Mouse (Mus musculus) fibroblast of lung, adult 2 months (primary cell): ENCODE data around the gene Uhrf1bp1.

ENCODE experiments used
- DNase-seq: peaks from one replicate; pipeline ENCODE4 v3.0.0-alpha.2; 2011; ENCODE audit warnings: low read depth

Uhrf1bp1 gene

DNA sequence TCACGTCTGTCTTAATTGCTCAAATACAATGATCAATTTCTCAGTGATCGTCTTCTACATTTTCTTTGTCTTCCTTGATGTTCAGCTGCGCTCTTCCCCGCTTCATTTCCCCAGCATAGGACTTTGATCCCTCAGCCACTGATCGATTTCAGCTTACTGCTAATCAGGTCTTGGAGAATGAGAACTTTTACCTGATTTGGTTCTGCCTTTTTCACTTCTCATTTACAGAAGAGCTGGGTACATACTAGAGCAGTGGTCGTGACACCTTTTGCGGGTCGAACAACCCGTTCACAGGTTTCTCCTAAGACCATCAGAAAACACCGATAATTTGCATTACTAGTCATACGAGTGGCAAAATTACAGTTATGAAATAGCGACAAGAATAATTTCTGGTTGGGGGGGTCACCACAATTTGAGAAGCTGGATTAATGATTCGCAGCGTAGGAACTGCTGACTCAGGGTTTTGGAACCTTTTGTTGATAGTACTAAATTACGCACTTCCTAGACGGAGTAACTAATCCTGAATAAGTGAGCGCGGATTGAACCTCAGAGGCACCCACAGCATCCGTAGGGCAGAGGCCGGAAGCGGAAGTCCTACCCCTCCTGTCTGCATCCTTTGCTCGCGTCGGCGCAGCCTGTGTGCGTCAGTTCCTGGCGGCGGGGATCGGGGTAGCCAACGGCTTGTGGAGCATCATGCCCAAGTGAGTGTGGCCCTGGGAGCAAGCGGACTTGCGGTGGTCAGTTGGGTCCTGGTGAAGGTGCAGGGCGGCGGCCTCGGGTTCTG, 16.6 kb upstream of the Uhrf1bp1 start:
- DNase-seq: peak; percentile 95

DNA sequence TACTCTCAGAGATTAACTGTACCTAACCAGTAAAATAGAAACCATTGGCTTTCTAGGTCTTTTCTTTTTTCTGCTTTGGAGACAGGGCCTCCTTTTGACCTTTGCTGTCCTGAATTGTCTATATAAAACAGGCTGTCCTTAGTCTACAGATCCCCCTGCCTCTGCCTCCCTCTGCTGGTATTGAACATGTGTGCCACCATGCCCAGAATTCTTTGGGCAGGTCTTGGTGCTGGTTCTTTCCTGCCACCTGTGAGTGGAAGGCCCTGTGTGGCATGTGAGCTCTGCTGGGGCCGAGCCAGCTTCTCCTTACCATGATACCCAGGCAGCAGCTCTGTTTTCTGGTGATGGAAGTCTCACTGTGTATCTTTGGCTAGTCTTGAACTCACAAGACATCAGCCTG, 7.9 kb upstream of the Uhrf1bp1 start:
- no peak for DNase-seq

DNA sequence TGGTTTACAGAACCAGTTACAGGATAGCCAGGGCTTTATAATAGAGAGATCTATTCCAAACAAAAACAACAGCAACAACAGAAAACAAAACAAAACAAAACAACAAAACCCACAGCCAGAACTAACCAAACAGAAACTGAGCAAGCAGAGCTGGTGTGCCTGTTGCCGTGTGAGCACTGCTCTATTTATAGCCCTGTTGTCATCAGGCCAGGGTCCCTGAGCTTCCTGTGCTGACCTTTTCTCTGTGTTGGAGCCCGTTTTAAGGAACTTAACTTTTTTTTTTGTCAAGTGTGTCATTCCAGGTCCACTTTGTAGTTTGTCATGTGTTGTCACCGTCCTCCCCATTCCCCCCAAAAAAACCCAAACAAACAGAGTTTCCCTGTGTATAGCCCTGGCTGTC, 5.2 kb upstream of the Uhrf1bp1 start:
- DNase-seq: no peak

DNA sequence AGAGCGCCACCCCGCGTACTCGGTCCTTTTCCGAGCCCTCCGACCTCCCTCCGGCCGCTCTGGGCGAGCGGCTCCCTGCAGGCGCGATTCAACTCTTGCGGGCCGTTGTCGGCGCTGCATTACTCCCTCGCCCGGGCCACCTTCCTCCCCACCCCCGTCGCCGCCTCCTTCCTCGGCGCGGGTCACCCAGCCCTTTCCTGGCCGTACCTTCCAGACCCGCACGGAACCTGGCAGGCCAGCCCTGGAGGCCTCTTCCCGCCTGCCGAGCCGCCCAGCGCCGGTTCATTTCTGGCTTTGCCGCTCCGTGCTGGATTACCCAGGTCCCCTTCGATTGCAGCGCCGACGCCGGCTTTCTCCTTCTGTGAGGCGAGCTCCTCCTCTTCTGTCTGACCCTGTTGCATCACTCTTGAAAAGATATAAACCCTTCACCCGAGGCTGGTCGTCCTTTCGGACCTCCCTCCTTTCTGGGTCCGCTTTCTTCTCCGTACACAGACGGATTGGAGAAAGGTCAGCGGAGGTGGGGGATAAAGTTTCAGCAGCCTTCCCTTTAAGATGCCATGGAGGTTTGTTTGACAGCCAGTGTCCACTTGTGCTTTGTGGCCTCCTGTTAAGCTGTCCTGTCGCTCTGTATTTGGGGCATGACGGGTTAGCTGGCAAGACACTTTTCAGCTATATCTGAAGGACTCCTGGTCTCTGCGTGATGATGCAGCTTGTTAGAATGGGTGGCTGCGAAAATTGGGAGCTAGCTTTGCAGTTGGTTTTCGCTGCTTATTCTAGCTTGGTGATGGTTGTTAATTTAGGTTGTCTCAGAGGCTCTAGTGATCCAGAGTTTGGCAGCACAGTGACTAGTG, 782 bp downstream of the Uhrf1bp1 start:
- DNase-seq: no peak

DNA sequence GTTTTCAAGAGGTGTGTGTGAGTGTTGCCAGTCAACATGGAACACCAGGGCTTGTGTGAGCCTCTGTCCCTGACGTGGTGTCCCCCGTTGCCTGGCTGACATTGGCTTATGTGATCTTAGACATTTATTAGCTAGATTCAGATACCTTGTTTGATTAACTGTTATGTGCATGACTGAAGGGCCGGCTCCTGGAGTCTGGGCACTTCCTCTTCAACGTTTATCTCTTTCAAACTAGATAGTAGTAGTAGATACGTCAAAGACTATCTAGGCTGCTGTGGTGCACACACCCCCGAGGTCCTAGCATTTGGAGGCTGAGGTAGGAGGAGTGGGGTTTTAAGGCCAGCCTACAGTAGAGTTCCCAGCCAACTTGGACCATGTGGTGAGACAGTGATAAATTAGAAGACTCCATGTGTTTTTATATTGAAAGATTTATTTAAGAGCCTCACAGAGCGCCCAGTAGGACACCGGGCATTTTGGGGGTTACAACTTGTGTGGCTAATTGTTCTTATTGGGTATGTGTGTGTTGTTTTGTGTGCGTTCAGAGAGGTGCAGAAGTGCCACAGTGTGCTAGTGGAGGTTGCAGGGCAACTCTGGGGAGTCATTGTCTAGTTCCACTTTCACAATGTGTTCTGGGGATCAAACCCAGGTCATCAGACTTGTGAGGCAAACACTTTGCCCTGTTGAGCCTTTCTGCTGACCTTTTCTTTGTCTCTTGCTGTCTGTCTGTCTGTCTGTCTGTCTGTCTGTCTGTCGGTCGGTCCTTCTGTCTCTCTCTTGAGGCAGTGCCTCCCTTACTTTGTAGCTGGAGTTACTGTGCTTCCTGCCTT, 1.6 kb downstream of the Uhrf1bp1 start:
- DNase-seq: no peak

DNA sequence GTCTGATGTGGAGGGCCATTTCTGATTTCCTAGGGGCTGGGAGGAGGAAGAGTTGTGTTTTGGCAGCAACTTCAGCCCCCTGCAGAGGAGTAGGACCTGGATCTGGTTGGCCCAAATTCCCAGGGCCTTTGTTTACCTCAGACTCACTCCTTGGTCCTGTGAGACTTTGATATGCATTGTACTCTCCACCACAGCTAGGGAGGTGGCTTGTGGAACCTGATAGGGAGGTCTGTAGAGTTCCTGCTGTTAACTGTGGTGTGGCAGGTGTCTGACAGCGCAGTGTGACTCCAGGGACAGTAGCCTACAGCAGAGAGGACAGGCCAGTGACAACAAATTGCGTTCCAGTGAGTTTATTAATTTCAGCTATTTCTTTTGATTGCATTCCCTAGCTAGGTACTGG, 2.9 kb downstream of the Uhrf1bp1 start:
- no peak for DNase-seq

DNA sequence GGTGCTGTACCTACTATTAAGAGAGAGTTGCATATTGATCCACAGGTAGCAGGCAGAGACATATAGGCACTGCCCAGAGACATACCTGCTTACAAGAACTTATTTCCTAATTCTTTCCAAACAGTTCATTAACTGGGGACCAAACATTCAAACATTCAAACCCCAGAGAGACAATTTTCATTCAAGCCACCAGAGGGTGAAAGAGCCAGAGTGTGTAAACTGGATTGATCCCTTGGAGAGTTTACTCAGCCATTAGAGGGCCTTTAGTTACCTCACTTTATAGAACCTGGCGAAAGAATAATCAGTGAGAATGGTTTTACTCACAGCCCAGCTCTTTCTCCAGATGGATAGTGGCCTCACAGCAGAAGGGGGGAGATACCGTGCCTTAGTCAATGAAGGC, 9.2 kb downstream of the Uhrf1bp1 start:
- no peak for DNase-seq

DNA sequence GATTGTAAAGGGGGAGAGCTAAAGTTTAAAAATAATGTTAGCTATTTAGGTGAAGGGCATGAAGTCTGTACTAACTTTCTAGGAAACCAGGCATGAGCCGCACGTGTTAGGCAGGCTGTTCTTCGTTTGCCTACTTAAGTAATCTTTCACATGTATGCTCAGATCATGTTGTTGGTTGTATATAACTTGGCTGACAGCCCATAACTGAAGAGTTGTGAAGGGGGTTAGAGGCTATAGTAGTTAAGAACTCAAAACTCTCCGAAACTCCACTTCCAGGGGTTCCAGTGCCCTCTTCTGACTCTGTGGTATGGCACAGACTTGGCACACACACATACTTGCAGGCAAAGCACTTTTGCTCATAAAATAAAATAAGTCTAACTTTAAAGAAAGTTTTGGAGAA, 10.5 kb downstream of the Uhrf1bp1 start:
- no peak for DNase-seq

DNA sequence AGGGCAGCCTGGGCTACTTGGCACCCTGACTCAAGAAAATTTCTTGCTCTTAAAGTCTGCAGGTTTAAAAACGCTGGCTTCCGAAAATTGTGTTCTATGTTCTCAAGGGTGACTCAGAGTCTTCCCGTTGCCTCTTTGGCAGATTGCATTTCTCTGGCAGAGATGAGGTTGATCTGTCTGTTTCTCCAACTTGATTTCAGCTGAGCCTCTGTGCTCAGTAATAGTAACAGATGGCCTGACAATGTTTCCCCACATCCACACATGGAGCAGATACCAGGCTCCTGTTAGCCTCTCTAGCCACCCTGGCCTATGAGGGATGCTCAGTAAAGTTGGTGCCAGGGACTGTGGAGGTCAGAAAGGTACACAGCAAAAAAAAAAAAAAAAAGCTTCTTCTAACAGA, 15.6 kb downstream of the Uhrf1bp1 start:
- DNase-seq: no peak

DNA sequence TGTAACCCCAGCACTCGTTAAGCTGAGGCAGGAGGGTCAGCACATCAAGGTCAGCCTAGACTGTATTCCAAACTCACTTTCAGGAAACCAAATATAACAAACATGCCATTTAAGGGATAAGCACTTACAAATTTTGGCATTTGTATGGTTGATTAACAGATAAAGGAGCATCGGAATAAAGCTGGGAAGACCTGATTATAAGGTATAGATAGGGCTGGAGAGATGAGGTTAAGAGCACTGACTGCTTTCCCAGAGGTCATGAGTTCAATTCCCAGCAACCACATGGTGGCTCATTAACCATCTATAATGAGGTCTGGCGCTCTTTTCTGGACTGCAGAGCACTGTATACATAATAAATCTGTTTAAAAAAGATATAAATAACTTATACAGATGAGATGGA, 17.3 kb downstream of the Uhrf1bp1 start:
- no peak for DNase-seq

DNA sequence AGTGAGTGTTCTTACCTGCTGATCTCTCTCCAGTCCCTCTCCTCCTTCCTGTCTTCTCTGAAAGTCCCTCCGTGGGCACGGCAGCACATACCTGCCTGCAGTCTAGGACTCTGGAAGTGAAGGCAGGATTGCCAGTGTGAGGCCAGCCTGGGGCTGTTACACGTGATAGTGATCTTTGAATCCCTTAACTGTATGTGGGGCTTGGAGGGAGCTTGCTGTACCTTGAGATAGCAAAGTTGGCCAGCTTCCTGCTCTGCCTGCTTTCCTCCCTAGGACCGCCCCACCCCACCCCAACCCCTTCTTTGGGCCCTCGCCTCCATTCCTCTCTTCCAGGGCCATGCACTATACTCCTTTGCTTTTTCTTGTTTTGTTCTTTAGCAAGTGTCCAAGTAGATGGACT, 18.3 kb downstream of the Uhrf1bp1 start:
- DNase-seq: no peak

DNA sequence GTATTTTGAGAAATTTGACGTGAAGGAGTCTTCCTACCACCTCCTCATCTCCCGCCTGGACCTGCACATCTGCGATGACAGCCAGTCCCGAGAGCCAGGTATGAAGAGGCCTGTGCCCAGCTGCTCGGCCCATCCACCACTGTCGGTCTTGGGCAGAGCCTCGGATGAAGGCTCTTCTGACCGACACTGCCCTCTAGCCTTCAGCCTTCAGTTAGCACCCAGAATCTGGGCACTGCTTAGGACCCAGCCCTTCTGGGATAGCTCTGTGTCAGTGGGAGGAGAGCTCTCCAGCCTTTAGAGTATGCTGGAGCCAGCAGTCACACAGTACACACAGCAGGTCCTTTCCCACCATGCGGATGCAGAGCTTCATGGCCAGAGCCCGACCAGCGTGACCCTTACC, 25.3 kb downstream of the Uhrf1bp1 start:
- DNase-seq: peak; percentile 27

DNA sequence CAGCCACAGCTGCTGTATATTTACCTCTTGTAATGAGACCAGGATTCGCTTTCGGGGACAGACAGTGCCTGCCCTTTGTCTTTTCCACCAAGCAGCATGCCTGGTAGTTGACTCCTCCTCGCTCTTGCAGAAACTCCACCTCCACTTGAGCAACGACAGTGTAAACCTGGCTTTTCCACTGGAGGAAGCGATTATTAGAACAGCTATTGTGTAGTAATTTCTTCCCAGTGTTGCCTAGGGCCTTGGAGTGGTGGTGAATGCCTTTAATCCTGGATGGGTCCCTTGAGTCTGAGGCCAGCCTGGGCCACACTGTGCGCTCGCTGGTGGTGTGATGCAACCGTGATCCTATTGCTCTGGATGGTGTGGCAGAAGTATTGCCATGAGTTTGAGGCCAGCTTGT, 26.9 kb downstream of the Uhrf1bp1 start:
- DNase-seq: no peak

DNA sequence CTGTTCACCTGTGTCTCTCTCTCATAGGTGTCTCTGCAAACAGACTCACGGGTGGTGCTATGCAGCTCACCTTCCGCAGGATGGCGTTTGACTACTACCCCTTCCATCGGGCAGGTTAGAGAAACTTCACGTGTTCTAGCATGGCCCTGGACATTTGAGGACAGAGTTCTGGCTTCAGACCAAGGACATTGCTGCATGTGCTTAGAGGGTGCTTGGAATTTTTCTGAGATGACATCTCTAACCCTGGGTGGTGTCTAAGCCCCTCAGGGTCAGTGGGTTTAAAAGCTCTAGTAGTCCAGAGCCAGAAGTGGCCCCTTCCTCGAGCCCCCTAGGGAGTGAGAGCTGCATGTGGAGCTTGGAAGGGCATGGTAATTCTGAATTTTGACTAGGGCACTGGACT, 27.8 kb downstream of the Uhrf1bp1 start:
- DNase-seq: no peak

DNA sequence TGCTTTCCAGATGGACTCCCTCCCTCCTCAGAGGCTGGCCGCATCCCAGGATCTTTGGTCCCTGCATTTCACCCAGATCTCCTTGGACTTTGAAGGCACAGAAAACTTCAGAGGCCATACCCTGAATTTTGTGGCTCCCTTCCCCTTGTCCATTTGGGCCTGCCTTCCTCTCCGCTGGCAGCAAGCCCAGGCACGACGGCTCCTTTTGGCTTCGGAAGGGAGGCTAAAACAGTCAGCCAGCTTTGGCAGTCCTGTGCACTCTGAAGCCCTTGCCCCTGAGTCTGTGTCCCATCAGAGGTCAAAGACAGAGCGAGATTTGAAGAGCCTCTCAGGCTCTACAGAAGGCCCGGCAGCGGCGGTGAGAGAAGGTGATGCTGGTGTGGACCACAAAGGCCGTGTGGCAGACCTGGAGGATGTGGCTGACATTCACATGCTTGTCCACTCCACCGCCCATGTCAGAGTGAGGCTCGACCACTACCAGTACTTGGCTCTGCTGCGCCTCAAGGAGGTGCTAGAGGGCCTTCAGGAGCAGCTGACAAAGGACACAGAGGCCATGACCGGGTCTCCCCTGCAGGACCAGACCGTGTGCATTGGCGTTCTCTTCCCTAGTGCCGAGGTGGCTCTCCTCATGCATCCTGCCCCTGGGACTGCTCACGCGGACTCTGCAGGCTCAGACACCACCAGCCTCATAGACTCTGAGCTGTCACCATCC, 30.4 kb downstream of the Uhrf1bp1 start:
- no peak for DNase-seq

DNA sequence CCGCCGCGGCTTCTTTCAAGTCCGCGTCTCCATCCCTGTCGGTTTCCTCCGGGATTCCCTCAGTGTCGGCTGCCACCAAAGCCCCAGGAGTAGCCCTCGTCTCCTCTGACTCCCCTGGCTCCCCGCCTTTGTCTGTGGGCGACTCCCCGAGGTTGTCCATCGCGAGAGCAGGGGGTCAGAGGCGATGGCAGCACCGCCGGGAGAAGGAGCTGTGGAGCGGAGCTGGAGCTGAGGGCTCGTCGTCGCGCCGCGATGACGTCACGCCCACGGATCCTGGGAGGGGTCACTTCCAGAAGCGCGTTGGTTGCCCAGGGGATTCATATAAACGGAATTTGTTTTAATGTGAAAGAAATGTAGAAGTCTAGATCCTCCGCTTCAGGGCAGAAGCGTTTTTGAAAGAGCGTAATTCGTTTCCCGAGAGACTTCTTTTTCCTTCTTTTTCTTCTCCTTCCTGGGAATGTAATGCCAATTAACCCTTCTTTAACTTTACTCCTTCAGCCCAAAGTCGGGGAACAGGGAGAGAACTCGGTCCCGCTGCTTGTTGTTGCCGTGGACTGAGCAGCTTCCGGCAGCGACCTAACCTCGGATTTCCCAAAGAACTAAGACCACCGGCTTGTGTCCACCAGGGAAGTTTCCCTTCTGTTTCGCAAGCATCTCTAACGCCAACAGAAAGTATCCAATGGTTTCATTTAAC, 51.4 kb downstream of the Uhrf1bp1 start:
- DNase-seq: peak; percentile 88

DNA sequence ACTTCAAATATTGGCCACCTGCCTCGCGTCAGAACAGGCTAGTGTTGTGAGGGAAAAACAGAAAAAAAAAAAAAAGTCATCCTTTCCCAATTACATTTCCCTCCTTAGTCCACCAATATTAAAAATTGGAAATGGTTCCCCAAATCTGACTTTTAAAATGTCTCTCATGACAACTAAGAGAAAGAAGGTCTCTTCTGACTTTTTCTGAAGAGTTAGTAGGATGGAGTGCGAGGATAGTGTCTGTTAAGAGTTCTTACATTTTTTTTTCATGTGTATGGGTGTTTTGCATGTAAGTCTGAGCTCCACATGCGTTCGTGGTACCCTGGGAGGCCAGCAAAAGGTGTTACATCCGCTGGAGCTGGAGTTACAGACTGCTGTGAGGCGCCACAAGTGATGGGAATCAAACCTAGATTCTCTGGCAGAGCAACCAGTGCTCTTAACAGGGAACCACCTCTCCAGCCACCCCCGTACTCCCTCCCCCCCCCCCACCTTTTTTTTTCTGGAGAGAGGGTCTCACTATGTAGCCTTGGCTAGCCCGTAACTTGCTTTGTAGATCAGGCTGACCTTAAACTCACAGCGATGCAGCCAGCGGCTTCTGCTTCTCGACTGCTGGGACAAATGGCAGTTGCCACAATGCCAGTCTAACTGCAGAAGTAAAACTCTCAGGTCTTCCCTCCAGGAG, 52.1 kb downstream of the Uhrf1bp1 start:
- DNase-seq: no peak

DNA sequence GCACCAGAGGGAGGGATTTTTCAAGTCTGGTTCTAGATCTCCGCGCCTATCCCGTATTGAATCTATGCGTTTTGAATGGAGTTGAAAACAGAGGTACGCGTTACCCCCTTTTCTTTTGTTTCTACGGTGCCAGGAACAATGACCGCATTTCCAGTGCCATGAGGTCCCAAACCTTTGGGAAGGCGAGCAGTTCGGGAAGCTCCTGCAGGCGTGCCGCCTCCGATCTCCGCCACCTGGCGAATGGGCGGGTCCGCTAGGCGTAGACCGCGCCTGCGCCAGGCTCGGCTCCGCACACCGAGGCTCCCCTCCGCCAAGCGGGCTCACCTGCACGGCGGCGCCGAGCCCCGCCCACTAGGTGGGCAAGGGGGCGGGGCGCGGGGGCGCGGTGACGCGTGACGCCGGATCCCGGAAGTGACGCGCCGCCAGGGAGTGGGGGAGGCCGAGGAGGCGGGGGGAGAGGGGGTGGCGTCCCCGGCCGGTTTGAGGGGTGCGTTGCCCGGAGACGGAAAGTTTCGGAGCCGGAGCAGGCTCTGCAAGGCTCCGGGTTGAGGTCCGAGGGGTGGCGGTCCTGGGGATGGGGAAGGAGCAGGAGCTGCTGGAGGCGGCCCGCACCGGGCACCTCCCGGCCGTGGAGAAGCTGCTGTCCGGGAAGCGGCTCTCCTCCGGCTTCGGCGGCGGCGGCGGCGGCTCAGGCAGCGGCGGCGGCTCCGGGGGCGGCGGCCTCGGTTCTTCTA, 52.8 kb downstream of the Uhrf1bp1 start, which contains the start of gene Anks1:
Anks1 (plus strand) TSS at position 419 of the 734 bp plus-strand sequence.
- DNase-seq: peak; percentile 55

DNA sequence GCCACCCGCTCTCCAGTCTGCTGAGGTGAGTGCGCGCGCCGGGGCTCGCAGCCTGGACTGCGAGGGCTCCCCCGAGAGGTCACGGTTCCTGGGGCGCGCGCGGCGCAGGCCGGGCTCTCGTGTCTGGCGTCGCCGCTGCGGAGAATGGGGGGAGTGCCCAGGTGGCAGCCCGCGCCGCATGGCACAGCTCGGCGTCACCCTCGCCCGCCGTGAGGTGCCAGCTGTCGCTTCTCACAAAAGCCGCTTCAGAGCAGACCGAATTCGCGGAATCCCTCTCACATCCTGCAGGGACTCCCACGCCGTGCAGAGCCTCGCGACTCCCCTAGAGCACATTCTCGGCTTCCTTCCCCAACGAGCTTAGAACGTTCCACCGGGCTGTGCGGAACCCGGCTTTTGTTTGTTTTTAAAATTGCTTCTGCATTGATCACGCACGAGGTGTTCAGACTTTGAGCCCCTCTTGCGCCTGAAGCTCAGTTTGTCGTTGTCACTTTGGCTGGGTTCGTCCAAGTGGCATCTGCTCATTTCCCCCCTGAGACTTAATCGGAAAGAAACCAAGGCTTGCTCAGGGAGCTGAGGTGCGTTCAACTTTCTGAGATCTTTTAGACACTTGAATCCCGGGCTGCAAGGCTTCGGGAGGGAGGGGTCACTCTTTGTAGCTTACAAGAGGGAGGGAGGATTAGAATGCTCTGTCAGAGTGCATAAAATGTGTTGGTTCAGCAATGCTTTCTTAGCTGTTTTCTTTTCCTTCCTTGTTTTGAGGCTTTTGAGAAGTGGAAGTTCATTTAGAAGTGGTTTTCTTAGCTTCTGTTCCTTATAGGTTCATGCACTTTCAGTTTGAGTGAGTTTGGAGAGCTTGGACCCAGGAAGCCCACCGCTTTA, 53.6 kb downstream of the Uhrf1bp1 start, which contains the start of gene Taf11:
Taf11 (minus strand) TSS at position 223 of the 879 bp plus-strand sequence.
- no peak for DNase-seq
